Mouse (Mus musculus) left cerebral cortex, postnatal 4 days (tissue): ENCODE data around the gene Cd34. TPM values are rescaled to one million over a fixed set of nuclear protein-coding genes. Genes with fewer than 3 reads are reported as not detected.
A peak's percentile ranks its signal among the peaks of the same experiment; 100 is the strongest.

ENCODE experiments used
- DNase-seq: peaks from one replicate; pipeline ENCODE4 v3.0.0-alpha.2; 2022
- intact Hi-C: fragments of 180-260 bp; cut with DNase I; formaldehyde crosslinking; loops from one replicate; pipeline ENCODE4 v1.15.1; 2025
- total RNA-seq, 2 experiments: library from RNA; stranded (reverse); gene quantifications; 2 replicates each; pipeline ENCODE4 v1.2.3; 2021

Gene Cd34
- total RNA-seq = 10 to 100 TPM; 19.1 to 20.4 TPM

- intact Hi-C loops = no loop called here
- DNase-seq = peak; percentile 17
Measured at GRCm38 (mm10) chr1:194938715-194939114, at the start of gene Cd34. Gene Cd34, plus strand, starts transcription at chr1:194938819.

GRCm38 (mm10) chr1:194894513-194894912, 44.1 kb upstream of the Cd34 start:
- no peak for DNase-seq
- intact Hi-C loops = no loop called here

DNA sequence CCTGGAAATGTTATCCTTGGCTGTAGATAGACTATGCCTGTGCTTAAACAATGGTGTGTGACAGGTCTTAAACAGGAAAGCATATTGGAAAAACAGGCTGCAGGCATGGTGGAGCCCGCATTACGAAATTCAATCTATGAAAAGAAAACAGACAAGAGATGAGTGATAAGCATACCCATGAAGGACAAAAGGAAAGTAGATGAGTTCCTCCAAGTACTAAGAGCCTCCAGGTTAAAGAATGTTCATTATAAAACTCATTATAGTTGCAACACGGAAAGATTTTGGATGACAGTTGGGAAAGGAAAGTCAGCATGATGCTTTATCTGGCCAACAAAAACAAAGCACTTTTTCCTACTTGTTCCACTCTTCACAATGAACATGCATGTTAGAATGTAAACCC, 43.3 kb upstream of the Cd34 start:
- DNase-seq = no peak
- intact Hi-C loops = no loop called here

DNA sequence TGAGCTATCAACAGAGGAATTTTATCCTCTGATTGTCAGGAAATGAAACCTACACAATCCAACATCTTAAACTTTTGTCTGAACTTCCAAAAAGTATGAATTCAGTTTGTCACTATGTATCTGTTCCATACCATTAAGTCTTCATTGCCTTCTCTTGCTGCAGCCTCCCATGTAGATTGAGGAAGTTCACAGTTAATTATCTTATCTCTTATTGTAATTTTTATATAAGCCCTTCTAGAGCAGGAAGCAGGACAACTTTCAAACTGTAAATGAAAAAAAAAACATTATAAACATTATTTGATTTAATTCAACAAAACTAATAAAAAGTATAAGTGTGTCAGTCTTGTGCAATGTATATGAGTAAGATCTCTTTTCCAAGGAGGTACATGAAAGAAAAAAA, 37.5 kb upstream of the Cd34 start:
- intact Hi-C loops = no loop called here
- DNase-seq = no peak

DNA sequence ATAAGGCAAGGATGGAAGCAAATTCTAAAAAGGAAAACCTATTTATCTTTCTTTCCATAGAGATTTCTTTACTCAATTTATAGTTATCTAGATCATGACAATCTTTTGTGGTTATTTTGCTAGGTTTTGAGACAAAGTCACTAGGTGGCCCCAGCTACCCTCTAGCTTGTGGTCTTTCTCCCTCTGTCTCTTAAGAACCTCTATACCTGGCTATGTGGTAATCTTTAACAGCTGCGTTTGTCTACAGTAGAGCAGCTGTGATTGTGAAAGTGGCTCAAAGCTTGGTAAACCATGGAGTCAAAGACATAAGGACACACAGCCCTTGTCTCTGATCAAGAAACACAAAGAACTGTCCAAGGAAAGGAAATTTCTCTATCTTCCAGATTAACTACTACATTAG, 36.8 kb upstream of the Cd34 start:
- intact Hi-C loops = no loop called here

DNA sequence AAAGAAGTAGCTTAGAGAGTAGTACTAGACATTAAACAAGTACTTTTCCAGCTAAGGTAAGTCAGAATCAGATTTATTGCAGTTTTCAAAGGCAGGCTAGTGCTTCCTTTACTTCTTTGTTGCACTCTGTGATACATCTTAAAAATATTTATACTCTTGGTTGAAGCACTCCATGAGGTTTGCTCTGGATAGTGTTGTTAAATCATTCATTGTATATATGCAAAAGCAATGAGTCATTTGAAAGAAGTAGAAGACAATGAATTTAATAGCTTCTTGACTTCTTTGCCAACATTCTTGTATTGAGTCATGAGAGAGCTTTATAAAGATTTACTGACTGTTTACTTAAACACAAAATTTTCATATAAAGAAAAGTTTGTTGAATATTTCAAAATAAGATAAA, 29.7 kb upstream of the Cd34 start:
- DNase-seq = no peak
- intact Hi-C loops = no loop called here

More for the DNA sequence above, 36.8 kb upstream of the Cd34 start:
- DNase-seq = no peak

DNA sequence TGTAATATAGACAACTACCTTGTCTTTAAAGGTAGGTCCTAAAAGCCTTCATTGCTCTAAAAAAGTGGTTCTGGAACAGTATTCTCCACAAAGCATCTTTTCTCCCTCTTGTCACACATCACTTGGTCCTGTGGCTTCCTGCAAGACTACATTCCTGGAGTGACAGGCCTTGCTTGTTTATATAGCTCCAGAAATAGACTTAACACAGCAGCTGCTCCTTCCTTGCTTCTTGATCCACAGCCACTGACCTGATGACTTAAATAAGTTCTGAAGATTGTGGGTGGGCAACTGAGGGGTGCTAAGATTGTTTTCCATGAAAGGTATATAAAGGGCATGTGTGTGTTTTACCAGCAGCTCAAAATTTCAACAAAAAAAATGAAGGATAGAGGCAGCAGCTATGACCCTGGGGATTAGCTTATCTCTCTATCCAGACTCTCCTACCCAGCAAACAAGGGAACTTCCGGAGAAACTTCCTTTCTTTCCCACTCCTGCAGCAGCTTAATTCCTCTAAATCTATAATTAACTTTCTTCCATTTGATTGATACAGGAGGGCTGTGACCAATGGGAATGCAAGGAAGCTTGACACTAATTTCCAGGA, 12.8 kb upstream of the Cd34 start:
- intact Hi-C loops = no loop called here

DNA sequence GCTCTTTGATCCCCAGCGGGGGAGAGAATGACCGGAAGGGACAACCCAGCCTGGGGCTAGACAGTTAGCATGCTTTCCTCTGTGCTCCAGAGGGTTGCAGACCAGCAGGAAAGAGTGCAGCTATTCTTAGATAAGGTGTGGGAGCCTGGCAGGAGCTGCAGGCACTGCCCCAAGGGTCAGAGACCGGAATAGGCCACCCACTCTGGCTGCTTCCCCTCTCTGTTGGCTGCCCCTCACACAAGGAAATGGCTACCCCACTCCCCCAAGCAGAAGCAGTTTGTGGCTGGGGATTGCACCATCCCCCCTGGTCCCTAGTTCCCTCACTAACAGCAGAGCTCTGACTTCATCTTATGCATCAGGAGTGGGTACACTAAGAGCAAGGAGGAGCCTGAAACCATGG, 10.7 kb upstream of the Cd34 start:
- intact Hi-C loops = no loop called here
- DNase-seq = no peak

More for the DNA sequence above, 12.8 kb upstream of the Cd34 start:
- DNase-seq = no peak

- intact Hi-C loops = no loop called here
- DNase-seq = peak; percentile 8
Measured at GRCm38 (mm10) chr1:194929275-194929971, 9.2 kb upstream of the Cd34 start.

DNA sequence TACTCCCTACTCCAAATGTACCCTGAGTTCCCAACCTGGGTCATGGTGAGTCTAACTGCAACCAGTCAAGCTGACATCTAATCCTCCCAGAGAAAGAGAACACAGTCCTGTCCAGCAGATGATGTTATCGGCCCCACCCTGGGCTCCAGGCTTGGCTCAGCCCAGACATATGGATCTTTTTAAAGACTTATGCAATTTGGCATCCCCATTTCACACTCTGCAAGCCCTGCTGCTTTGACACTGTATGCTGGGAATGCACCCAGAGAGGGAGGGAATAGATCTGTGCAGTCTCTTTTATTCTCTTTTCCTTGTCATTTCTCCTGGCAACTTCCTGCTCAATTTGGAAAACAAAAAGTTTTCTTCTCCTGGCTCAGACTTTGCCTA, 8.7 kb upstream of the Cd34 start:
- DNase-seq = peak; percentile 20
- intact Hi-C loops = no loop called here

- intact Hi-C loops = no loop called here
- DNase-seq = no peak
Measured at GRCm38 (mm10) chr1:194930706-194931105, 7.9 kb upstream of the Cd34 start.

DNA sequence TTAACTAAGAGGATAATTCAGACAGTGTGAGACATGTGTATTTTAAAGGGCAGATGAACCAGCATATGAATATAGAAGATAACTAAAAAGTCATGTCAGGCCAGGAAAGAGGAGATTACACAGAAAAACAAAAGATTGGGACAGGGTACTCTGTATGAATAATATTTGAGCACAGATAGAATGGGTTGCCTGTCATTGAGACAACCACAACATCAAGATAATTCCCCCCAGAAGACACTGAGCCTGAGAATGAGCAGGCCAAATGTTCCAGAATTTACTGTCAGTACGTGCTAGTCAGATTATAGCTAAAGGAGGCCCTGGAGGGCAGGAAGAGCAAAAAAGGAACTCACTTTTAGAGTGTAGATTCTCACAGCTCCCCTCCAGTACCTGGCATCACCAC, 3.3 kb upstream of the Cd34 start:
- no peak for DNase-seq
- intact Hi-C loops = no loop called here

GRCm38 (mm10) chr1:194941528-194941927, 2.9 kb downstream of the Cd34 start:
- no peak for DNase-seq
- intact Hi-C loops = loop anchor here (10.0 kb wide), 1 partner anchor 307 kb away; no protein-coding TSS in a partner anchor

GRCm38 (mm10) chr1:194942912-194943311, 4.3 kb downstream of the Cd34 start:
- DNase-seq = no peak
- intact Hi-C loops = loop anchor here (10.0 kb wide), 1 partner anchor 308 kb away; no protein-coding TSS in a partner anchor

DNA sequence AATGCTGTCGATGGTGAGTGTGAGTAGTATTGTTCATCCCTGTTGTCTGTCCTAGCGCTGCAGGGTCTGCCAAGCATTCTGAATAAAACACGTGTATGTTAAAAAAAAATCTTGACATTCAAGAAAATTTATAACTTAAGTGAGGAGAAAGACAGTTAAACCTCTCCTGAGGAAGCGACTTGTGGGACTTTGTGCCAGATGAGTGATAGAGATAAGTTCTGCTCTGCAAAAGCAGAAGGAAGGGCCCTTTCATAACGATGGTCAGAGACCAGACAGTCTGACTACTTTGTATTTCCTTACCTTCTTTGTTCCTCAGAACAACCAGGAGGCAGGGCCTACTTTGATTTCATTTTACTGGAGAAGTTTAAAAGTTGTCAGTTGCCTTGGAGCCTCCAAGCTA, 4.9 kb downstream of the Cd34 start:
- DNase-seq = no peak
- intact Hi-C loops = loop anchor here (10.0 kb wide), 1 partner anchor 309 kb away; no protein-coding TSS in a partner anchor

GRCm38 (mm10) chr1:194945382-194945781, 6.8 kb downstream of the Cd34 start:
- no peak for DNase-seq
- intact Hi-C loops = loop anchor here (10.0 kb wide), 1 partner anchor 311 kb away; no protein-coding TSS in a partner anchor

GRCm38 (mm10) chr1:194946467-194946866, 7.8 kb downstream of the Cd34 start:
- DNase-seq = no peak
- intact Hi-C loops = loop anchor here (10.0 kb wide), 1 partner anchor 312 kb away; no protein-coding TSS in a partner anchor

- intact Hi-C loops = no loop called here
- no peak for DNase-seq
Measured at GRCm38 (mm10) chr1:194950913-194951312, 12.3 kb downstream of the Cd34 start.

- intact Hi-C loops = no loop called here
- DNase-seq = no peak
Measured at GRCm38 (mm10) chr1:194952891-194953290, 14.3 kb downstream of the Cd34 start.

- no peak for DNase-seq
- intact Hi-C loops = loop anchor here (5.0 kb wide), 1 partner anchor 77 kb away; no protein-coding TSS in a partner anchor
Measured at GRCm38 (mm10) chr1:194954694-194955093, 16.1 kb downstream of the Cd34 start.

- no peak for DNase-seq
- intact Hi-C loops = loop anchor here (5.0 kb wide), 1 partner anchor 78 kb away; no protein-coding TSS in a partner anchor
Measured at GRCm38 (mm10) chr1:194955749-194956148, 17.1 kb downstream of the Cd34 start.

DNA sequence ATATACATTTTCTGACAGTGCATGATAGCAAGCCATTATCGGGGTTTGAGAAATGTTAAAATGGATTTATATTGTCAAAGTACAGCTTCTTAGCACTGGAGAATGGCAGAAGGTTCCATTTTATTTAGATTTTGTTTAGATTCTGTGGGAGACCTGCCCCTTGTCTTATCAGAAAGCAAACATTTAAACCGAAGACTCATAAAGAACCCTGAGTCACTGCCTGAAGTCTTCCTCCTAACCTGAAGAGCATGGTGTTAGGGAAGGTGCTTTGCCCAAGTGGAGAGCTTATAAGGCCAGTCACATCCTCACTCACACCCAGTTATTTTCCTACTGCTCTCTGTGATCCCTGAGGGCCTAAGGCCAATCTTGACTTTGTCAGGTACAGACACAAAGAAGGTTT, 18.4 kb downstream of the Cd34 start:
- intact Hi-C loops = loop anchor here (5.0 kb wide), 1 partner anchor 80 kb away; no protein-coding TSS in a partner anchor
- no peak for DNase-seq
